Mouse (Mus musculus) limb, embryonic 15.5 days (tissue): ENCODE data around the gene Gm20683. TPM values are rescaled to one million over a fixed set of nuclear protein-coding genes. Genes with fewer than 3 reads are reported as not detected.
"Not testable (repeated sequence)": the region's sequence is repeated elsewhere in the genome, so short reads cannot be mapped to it uniquely, and the experiment has no call there.

ENCODE experiments used
- ATAC-seq: fragments of 200-750 bp; cut with Nextera tagmentation; 2 replicates; pipeline ENCODE4 v1.8.0; 2017; ENCODE audit warnings: low read depth, moderate TSS enrichment; ENCODE audit not compliant: insufficient number of reproducible peaks, low FRiP score, low TSS enrichment
- H3K27ac ChIP-seq: fragments of 300-500 bp; sonication (generic); 2 replicates; pipeline ENCODE4 v1.5.1; 2015; ENCODE audit warnings: moderate library complexity, mild to moderate bottlenecking, inconsistent platforms
- H3K27me3 ChIP-seq: fragments of 300-500 bp; sonication (generic); 2 replicates; pipeline ENCODE4 v1.6.1; 2015; ENCODE audit warnings: inconsistent platforms
- H3K36me3 ChIP-seq: fragments of 300-500 bp; sonication (generic); 2 replicates; pipeline ENCODE4 v1.6.1; 2015; ENCODE audit warnings: inconsistent platforms
- H3K4me1 ChIP-seq: fragments of 300-500 bp; sonication (generic); 2 replicates; pipeline ENCODE4 v1.6.1; 2015; ENCODE audit warnings: inconsistent platforms
- H3K4me2 ChIP-seq: fragments of 300-500 bp; sonication (generic); 2 replicates; pipeline ENCODE4 v1.6.1; 2015; ENCODE audit warnings: mild to moderate bottlenecking, inconsistent platforms
- H3K4me3 ChIP-seq: fragments of 300-500 bp; sonication (generic); 2 replicates; pipeline ENCODE4 v1.5.1; 2015; ENCODE audit warnings: mild to moderate bottlenecking, inconsistent platforms
- H3K9ac ChIP-seq: fragments of 300-500 bp; sonication (generic); 2 replicates; pipeline ENCODE4 v1.6.1; 2015; ENCODE audit warnings: inconsistent platforms
- H3K9me3 ChIP-seq: fragments of 300-500 bp; sonication (generic); 2 replicates; pipeline ENCODE4 v1.6.1; 2016; ENCODE audit warnings: inconsistent platforms
- WGBS: fragments of 180-500 bp; shearing (Covaris S2); methylation state at CpG from one replicate; pipeline ENCODE4 v1.1.7; 2015; 5-methylcytosine and 5-hydroxymethylcytosine counted together
- polyA plus RNA-seq: library from polyadenylated mRNA; unstranded; fragments of >200 nt; fragmentation: Nextera tagmentation; extraction: Ambion mirVana; gene quantifications from 2 replicates; pipeline ENCODE4 v1.2.1, GENCODE M21; 2015

Gene Gm20683
- polyA plus RNA-seq, 1 experiment from 2014 or later: 1.8 TPM

DNA sequence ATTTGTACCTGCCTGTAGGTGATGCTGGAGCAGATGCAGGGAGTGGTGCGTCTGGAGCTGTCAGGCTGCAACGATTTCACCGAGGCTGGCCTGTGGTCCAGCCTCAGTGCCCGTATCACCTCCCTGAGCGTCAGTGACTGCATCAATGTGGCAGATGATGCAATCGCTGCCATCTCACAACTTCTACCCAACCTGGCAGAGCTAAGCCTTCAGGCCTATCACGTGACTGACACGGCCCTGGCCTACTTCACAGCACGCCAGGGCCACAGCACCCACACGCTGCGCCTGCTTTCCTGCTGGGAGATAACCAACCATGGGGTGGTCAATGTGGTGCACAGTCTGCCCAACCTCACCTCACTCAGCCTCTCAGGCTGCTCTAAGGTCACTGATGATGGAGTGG is 23.9 kb downstream of the Gm20683 start:
- no peak overlapping the region for H3K4me3 ChIP-seq
- peaks cover 8% of the 10 kb centered on the region for H3K4me1 ChIP-seq
- no peak overlapping the region for H3K9ac ChIP-seq
- peaks cover 78% of the 10 kb centered on the region for H3K27me3 ChIP-seq
- no peaks in the 10 kb centered on the region for H3K9me3 ChIP-seq
- no peak overlapping the region for H3K4me2 ChIP-seq
- WGBS: 75% methylated on average over 11 of the region's 11 CpGs
- no peak for ATAC-seq
- H3K36me3 ChIP-seq: no peaks in the 10 kb centered on the region
- H3K27ac ChIP-seq: no peak overlapping the region

DNA sequence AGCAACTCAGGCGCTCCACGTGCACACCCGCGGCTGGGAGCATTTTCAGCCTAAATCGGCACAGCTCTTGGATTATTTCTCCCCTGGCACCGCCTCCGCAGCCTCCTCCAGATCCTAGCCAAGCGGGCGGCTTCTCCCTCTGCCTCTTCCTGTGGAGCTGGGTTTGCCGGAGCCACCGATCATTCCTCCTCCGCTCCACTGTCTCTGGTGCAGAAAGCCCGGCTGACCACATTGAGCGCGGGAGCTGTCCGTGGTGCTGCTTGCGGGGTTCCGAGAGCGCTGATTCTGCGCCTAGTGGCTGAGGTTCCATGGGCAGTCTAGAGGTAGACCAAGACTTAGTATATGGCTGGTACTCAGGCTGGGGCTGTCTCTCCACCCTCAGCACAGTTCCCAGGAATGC is 28.1 kb downstream of the Gm20683 start:
- H3K9ac ChIP-seq: no peak overlapping the region
- no peak overlapping the region for H3K4me2 ChIP-seq
- 2% methylated on average over 20 of the region's 20 CpGs for WGBS
- ATAC-seq: no peak
- H3K4me3 ChIP-seq: no peak overlapping the region
- H3K36me3 ChIP-seq: no peaks in the 10 kb centered on the region
- no peaks in the 10 kb centered on the region for H3K9me3 ChIP-seq
- H3K4me1 ChIP-seq: peaks cover 19% of the 10 kb centered on the region
- no peak overlapping the region for H3K27ac ChIP-seq
- H3K27me3 ChIP-seq: peaks cover 86% of the 10 kb centered on the region

DNA sequence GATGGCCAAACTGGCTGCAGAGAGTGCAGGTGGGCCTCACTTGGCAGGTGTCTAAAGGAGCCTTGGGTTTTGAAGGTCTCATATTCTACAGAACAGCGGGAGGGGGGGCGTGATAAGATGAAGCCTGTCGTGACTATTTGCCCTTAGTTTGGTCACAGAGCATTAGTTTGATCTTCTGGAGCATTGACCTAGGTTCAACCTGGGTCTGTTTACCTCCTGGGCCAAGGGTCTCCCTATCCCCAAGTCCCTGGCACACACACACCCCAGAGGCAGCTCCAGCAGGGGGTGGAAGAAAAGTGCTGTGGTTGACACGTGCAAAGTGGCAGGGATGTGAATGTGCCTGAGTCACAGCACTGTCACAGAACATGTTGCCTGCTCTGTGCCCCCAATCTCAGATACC is 30.7 kb downstream of the Gm20683 start:
- Histone ChIP-seq H3K36me3 (no peaks in the 10 kb centered on the region), H3K27me3 (peaks cover 72% of the 10 kb centered on the region), H3K9ac (no peak overlapping the region), H3K4me1 (peaks cover 22% of the 10 kb centered on the region), H3K4me2 (no peak overlapping the region), H3K9me3 (no peaks in the 10 kb centered on the region), H3K27ac (no peak overlapping the region), H3K4me3 (no peak overlapping the region)
- 71% methylated on average over 4 of the region's 4 CpGs for WGBS
- no peak for ATAC-seq

DNA sequence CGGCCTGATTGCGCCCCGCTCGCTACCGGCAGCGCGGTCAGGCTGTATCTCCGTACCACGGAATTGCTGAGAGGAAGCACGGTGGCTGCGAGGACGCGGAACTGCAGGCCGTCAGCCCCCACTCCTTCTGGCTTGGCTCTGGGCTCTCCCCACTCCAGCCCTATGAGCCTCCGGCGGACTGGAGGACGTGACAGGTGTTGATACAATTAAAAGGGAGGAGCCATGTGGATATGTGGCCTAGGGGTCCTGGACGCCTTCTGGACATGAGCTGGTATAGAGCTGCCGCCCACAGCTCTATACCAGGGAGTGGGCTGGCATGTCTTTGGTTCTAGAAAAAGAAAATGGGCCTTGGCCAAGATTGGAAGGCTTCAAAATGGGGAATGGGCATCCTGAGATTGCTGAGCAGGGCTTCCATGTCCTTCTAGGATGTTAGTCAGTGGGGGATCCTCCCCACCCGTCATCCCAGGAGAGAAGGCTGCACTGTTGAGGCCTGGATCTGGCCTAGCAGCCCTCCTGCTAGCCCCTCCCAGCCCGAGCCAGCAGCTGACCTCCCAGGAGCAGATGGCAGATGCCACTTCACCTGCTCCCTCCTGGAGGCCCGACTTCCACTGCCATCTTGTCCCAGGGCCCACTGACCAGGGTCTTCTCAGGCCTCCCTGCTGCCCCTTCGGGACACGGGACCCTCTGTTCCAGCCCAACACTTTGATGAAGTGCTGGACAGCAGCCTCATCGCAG is 31.8 kb downstream of the Gm20683 start:
- peaks cover 22% of the 10 kb centered on the region for H3K4me1 ChIP-seq
- WGBS: 8% methylated on average over 25 of the region's 25 CpGs
- H3K27me3 ChIP-seq: peaks cover 67% of the 10 kb centered on the region
- no peak for ATAC-seq
- H3K9ac ChIP-seq: peak overlapping the region; percentile 37; the same call in 1 of the 2 replicates
- peak overlapping the region; percentile 60 for H3K4me3 ChIP-seq
- no peaks in the 10 kb centered on the region for H3K9me3 ChIP-seq
- no peak overlapping the region for H3K27ac ChIP-seq
- H3K36me3 ChIP-seq: no peaks in the 10 kb centered on the region
- peak overlapping the region; percentile 94 for H3K4me2 ChIP-seq

DNA sequence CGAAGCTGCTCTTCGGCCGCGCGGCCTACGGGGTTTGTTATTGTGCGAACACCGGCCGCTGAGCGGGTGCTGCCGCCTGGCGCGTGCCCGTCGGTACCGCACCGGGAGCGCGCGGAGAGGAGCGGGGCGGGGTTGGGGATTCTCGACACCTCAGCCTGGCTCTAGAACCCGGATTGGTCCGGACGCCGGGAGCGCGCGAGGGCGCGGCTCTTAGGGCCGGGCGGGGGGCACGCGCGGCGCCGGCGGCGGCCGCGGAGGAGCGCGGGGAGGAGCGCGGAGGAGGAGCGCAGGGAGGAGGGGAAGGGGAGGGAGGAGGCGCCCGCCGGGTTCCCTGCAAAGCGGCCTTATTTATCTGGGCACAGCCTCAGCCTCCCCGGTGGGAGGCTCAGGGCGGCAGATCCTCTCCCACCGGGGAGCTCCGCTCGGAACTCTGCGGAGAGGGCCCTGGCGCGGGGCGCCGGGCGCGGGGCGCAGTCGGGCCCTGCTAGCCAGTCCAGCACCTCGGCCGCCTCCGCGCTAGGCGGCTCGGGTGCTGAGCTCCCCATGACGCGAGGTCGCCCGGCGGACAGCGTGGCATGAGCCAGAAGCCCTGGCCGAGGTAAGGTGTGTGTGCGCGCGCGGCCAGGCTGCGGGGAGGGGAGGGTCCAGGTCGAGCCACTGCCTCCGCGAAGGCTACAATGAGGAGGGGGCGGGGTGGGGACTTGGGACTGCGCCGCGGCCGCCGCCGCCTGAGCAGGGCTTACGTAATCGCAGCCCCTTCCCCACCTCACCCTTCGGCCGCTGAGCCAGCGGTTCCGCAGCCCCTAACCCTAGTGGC is 32.6 kb downstream of the Gm20683 start, which contains the start of gene Fbxl16:
Gene Fbxl16, plus strand, starts transcription at position 297 of the 817 bp plus-strand sequence.
- H3K9ac ChIP-seq: peak within 1 kb of the TSS; percentile 37
- peaks cover 65% of the 10 kb centered on the region for H3K27me3 ChIP-seq
- WGBS: under 1% methylated on average over 76 of the region's 100 CpGs
- H3K4me1 ChIP-seq: peaks cover 22% of the 10 kb centered on the region
- H3K36me3 ChIP-seq: no peaks in the 10 kb centered on the region
- peak; percentile 78 for ATAC-seq
- peak within 1 kb of the TSS; percentile 94 for H3K4me2 ChIP-seq
- H3K27ac ChIP-seq: no peak within 1 kb of the TSS
- peak within 1 kb of the TSS; percentile 60 for H3K4me3 ChIP-seq
- H3K9me3 ChIP-seq: no peaks in the 10 kb centered on the region

DNA sequence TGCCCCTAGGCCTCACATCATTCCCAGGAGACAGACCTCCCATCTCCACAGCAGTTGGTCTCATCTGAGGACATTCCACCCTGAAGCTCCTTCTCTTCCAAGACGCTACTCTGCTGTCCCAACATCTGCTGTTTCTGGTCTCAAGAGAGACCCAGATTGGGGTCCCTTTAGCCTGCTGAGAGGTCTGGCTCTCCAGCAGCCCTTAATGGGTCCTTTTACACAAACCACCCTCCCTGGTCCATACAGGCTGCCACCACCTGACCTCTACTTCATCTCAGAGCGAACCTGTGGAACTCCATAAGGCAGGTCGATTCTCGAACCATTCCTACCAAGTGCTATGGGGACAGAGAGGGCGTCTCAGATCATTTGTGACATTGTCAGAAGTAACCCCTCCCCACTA is 33.5 kb downstream of the Gm20683 start:
- Histone ChIP-seq H3K27me3 (peaks cover 70% of the 10 kb centered on the region), H3K27ac (no peak overlapping the region), H3K4me2 (peak overlapping the region; percentile 94), H3K4me3 (peak overlapping the region; percentile 60), H3K4me1 (peaks cover 18% of the 10 kb centered on the region), H3K9me3 (no peaks in the 10 kb centered on the region), H3K9ac (no peak overlapping the region), H3K36me3 (no peaks in the 10 kb centered on the region)
- WGBS: 32% methylated on average over 5 of the region's 5 CpGs
- ATAC-seq: no peak

DNA sequence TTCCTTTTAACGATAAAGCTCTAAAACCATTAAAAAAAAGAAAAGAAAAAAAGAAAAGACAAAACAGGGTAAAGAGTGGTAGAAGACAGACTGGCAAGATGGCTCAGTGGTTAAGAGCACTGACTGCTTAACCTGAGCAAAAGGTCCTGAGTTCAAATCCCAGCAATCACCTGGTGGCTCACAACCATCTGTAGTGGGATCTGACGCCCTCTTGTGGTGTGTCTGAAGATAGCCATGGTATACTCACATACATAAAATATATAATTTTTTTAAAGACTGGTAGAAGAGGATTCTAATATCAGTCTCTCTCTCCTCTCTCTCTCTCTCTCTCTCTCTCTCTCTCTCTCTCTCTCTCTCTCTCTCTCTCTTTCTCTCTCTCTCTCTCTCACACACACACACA is 34.1 kb downstream of the Gm20683 start:
- WGBS: 36% methylated on average over 2 of the region's 2 CpGs
- Histone ChIP-seq H3K4me1 (peaks cover 18% of the 10 kb centered on the region), H3K27me3 (peaks cover 69% of the 10 kb centered on the region)
- not testable (repeated sequence) for H3K9me3 ChIP-seq, H3K4me2 ChIP-seq, ATAC-seq, H3K27ac ChIP-seq, H3K4me3 ChIP-seq, H3K36me3 ChIP-seq, H3K9ac ChIP-seq

DNA sequence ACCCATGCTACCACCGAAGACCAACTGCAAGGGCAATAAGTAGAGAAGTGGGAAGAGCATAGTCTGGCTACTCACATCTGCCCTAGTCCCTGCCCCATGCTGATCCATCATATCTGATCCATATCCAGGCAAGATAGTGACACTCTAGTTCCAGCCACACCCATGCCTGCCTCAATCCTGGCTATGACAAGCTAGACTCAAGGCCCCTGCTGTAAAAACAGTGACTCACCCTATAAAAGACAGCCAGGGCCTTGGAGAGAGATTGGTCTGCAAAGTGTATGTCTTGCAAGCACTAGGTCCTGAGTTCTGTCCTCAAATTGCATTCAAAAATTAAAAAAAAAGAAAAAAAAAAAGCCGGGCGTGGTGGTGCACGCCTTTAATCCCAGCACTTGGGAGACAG is 35.1 kb downstream of the Gm20683 start:
- H3K4me1 ChIP-seq: peaks cover 18% of the 10 kb centered on the region
- 79% methylated on average over 4 of the region's 4 CpGs for WGBS
- no peak overlapping the region for H3K4me2 ChIP-seq
- no peak for ATAC-seq
- H3K27ac ChIP-seq: no peak overlapping the region
- no peak overlapping the region for H3K9ac ChIP-seq
- peaks cover 66% of the 10 kb centered on the region for H3K27me3 ChIP-seq
- H3K9me3 ChIP-seq: no peaks in the 10 kb centered on the region
- no peaks in the 10 kb centered on the region for H3K36me3 ChIP-seq
- no peak overlapping the region for H3K4me3 ChIP-seq

DNA sequence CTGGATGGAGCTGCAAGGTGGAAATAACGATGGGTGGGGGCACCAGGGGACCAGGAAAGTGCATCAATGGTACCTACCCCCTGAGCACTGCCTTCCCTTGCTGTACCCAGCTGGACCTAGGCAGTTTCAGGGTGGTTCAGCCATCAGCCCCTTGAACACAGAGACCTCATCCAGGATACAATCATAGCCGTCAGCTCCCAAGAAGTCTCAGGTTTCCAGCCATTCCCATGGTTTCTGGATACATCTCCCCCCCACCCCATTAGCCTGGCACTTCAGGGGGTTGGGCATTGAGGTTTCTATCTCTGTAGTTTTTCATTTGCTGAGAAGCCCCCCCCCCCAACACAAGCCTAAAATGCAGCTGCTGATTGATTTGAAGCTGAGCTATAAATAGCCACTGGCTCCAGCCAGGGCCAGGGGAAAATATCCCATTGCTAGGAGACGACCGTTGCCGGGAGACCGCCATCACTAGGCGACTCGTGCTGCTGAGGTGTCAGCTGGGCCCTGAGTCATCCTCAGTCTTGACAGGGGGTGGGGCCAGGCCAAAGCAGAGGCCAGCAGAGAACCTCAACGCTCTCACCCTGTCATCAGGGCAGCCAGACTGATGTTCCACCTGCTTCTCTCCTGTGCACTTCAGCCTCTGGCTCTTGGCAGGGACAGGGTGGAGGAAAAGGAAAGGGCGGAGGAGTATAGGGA is 38.6 kb downstream of the Gm20683 start:
- Histone ChIP-seq H3K27ac (no peak overlapping the region), H3K4me1 (no peaks in the 10 kb centered on the region), H3K4me2 (no peak overlapping the region), H3K36me3 (no peaks in the 10 kb centered on the region), H3K9me3 (no peaks in the 10 kb centered on the region), H3K4me3 (no peak overlapping the region), H3K9ac (no peak overlapping the region), H3K27me3 (peaks cover 35% of the 10 kb centered on the region)
- WGBS: 8% methylated on average over 10 of the region's 10 CpGs
- ATAC-seq: 0 out of 2 replicates have a peak, but pooled peaks have one; percentile 15

DNA sequence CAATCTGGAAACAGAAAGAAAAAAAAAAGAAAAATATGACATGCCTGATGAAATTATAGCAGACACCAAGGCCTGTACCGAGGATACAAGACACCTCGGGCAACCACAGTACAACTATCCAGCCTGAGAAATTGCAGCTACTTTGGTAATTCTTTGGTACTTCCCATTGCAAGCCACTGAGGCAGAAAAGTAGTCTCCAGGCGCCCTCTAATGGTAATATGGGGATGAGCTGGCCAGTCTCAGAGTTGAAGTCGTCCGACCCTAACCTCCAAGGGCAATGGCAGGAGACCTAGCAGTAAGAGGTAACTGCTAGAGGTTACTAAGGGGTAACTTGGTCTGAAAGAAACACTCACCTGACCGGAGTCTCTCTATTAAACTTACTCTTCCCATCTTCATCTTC is 40.5 kb downstream of the Gm20683 start:
- no peak overlapping the region for H3K4me2 ChIP-seq
- no peak overlapping the region for H3K9ac ChIP-seq
- H3K27ac ChIP-seq: no peak overlapping the region
- H3K36me3 ChIP-seq: no peaks in the 10 kb centered on the region
- H3K9me3 ChIP-seq: no peaks in the 10 kb centered on the region
- peaks cover 34% of the 10 kb centered on the region for H3K27me3 ChIP-seq
- peaks cover 12% of the 10 kb centered on the region for H3K4me1 ChIP-seq
- 6% methylated on average over 6 of the region's 6 CpGs for WGBS
- no peak overlapping the region for H3K4me3 ChIP-seq
- no peak for ATAC-seq

DNA sequence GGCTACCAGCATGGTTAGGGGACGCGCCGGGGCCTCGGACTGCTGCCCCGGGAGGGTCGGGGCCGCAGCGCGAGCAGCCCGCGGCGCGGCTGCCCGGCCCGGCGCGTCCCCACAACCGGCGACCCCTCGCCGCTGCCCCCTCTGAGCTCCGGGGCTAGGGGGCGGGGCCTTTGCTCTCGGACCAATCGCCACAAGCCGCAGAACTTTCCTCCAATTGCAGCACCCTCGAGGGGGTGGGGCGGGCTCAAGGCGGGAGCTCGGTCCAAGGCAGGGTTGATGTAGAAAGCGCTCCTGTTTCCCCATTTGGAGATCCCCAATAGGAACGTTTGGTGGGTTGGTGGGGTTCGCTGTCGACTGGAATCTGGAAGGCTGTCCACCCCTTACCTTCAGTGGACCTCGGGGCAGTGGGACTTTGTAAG is 44.6 kb downstream of the Gm20683 start, which contains the start of gene Metrn:
Gene Metrn, minus strand, starts transcription at position 186 of the 419 bp plus-strand sequence.
- Histone ChIP-seq H3K36me3 (0 out of 2 replicates have a peak, but pooled peaks cover 3% of the 10 kb centered on the region), H3K9ac (peak within 1 kb of the TSS; percentile 56), H3K4me1 (peaks cover 44% of the 10 kb centered on the region), H3K9me3 (no peaks in the 10 kb centered on the region), H3K27ac (no peak within 1 kb of the TSS), H3K27me3 (peaks cover 6% of the 10 kb centered on the region), H3K4me3 (peak within 1 kb of the TSS; percentile 79), H3K4me2 (peak within 1 kb of the TSS; percentile 68)
- ATAC-seq: peak; percentile 70; the same call in 1 of the 2 replicates
- 1% methylated on average over 34 of the region's 35 CpGs for WGBS
